Mouse (Mus musculus): ENCODE data around the gene Mpi.

Gene Mpi

GRCm38 (mm10) chr9:57552139-57552887 lies at the start of gene Mpi:
TSS of gene Mpi (minus strand) at chr9:57552763.
- DNase-seq (ENCODE audit: low spot score in 2 of 2), result peak; percentile 69 to 74

GRCm38 (mm10) chr9:57602098-57602497 lies 49.5 kb upstream of the Mpi start:
- no peak for DNase-seq (ENCODE audit: low spot score in 2 of 2)

- DNase-seq (ENCODE audit: low spot score in 2 of 2), result peak; percentile 52 to 65
Measured at GRCm38 (mm10) chr9:57601353-57601706, 48.8 kb upstream of the Mpi start.

- DNase-seq (ENCODE audit: low spot score in 2 of 2), result no peak
Measured at GRCm38 (mm10) chr9:57600620-57601352, 48.2 kb upstream of the Mpi start.

- DNase-seq (ENCODE audit: low spot score in 2 of 2), result no peak
Measured at GRCm38 (mm10) chr9:57598851-57599563, 46.4 kb upstream of the Mpi start.

- DNase-seq (ENCODE audit: low spot score in 2 of 2), result no peak
Measured at GRCm38 (mm10) chr9:57597929-57598382, 45.4 kb upstream of the Mpi start.

- no peak for DNase-seq (ENCODE audit: low spot score in 2 of 2)
Measured at GRCm38 (mm10) chr9:57597265-57597664, 44.7 kb upstream of the Mpi start.

GRCm38 (mm10) chr9:57594174-57594509 lies 41.6 kb upstream of the Mpi start:
- no peak for DNase-seq (ENCODE audit: low spot score in 2 of 2)

- DNase-seq (ENCODE audit: low spot score in 2 of 2), result no peak
Measured at GRCm38 (mm10) chr9:57593454-57594173, 41.1 kb upstream of the Mpi start.

GRCm38 (mm10) chr9:57590726-57591125 lies 38.2 kb upstream of the Mpi start:
- DNase-seq (ENCODE audit: low spot score in 2 of 2), result no peak

GRCm38 (mm10) chr9:57589224-57590126 lies 36.9 kb upstream of the Mpi start, which contains the start of gene Ulk3:
TSS of gene Ulk3 (plus strand) at chr9:57589452.
- DNase-seq (ENCODE audit: low spot score in 2 of 2), result peak; percentile 64 to 67

- no peak for DNase-seq (ENCODE audit: low spot score in 2 of 2)
Measured at GRCm38 (mm10) chr9:57584991-57585390, 32.4 kb upstream of the Mpi start.

GRCm38 (mm10) chr9:57577144-57577849 lies 24.7 kb upstream of the Mpi start:
- no peak for DNase-seq (ENCODE audit: low spot score in 2 of 2)

GRCm38 (mm10) chr9:57575577-57575976 lies 23.0 kb upstream of the Mpi start:
- no peak for DNase-seq (ENCODE audit: low spot score in 2 of 2)

- no peak for DNase-seq (ENCODE audit: low spot score in 2 of 2)
Measured at GRCm38 (mm10) chr9:57574397-57574796, 21.8 kb upstream of the Mpi start.

GRCm38 (mm10) chr9:57568500-57568899 lies 15.9 kb upstream of the Mpi start:
- no peak for DNase-seq (ENCODE audit: low spot score in 2 of 2)

- DNase-seq (ENCODE audit: low spot score in 2 of 2), result no peak
Measured at GRCm38 (mm10) chr9:57566846-57567245, 14.3 kb upstream of the Mpi start.

- DNase-seq (ENCODE audit: low spot score in 2 of 2), result peak; percentile 48 to 59
Measured at GRCm38 (mm10) chr9:57565741-57566221, 13.2 kb upstream of the Mpi start.

- no peak for DNase-seq (ENCODE audit: low spot score in 2 of 2)
Measured at GRCm38 (mm10) chr9:57564609-57565008, 12.0 kb upstream of the Mpi start.

GRCm38 (mm10) chr9:57562896-57563372 lies 10.4 kb upstream of the Mpi start:
- DNase-seq (ENCODE audit: low spot score in 2 of 2), result no peak

Data from right cerebral cortex, postnatal 36 days (tissue).